Mouse (Mus musculus) gastrocnemius, postnatal 25 days (tissue): ENCODE results near the gene Ube2m. TPM values are rescaled to one million over a fixed set of nuclear protein-coding genes. Genes with fewer than 3 reads are reported as not detected.
A peak's percentile ranks its signal among the peaks of the same experiment; 100 is the strongest.
"Not testable (repeated sequence)": the region's sequence is repeated elsewhere in the genome, so short reads cannot be mapped to it uniquely, and the experiment has no call there.

ENCODE experiments used
- DNase-seq: peaks from one replicate; pipeline ENCODE4 v3.0.0; 2022
- long read RNA-seq, 2 experiments: library from polyadenylated mRNA; stranded (forward); transcript quantifications; one replicate each; pipeline ENCODE4 v2.0.0; 2021
- total RNA-seq, 2 experiments: library from RNA; stranded (reverse); gene quantifications; 1 replicate in 1 of 2; 2 replicates in 1 of 2; pipeline ENCODE4 v1.2.3; 2021

The Ube2m gene
- total RNA-seq: 100 to 1,000 TPM; 132 to 138 TPM
- long read RNA-seq, experiment 1, transcript Ube2m-201 (6 exons, 1,472 nt): major isoform, 417 of 436 reads
- long read RNA-seq, experiment 1, partial matches to known transcripts: 0 of 436 reads
- long read RNA-seq, experiment 1, other reads (novel, unspliced or antisense): 19 of 436 reads
- long read RNA-seq, experiment 2, transcript Ube2m-201 (6 exons, 1,472 nt): major isoform, 413 of 425 reads
- long read RNA-seq, experiment 2, partial matches to known transcripts: 2 of 425 reads
- long read RNA-seq, experiment 2, other reads (novel, unspliced or antisense): 9 of 425 reads

DNA sequence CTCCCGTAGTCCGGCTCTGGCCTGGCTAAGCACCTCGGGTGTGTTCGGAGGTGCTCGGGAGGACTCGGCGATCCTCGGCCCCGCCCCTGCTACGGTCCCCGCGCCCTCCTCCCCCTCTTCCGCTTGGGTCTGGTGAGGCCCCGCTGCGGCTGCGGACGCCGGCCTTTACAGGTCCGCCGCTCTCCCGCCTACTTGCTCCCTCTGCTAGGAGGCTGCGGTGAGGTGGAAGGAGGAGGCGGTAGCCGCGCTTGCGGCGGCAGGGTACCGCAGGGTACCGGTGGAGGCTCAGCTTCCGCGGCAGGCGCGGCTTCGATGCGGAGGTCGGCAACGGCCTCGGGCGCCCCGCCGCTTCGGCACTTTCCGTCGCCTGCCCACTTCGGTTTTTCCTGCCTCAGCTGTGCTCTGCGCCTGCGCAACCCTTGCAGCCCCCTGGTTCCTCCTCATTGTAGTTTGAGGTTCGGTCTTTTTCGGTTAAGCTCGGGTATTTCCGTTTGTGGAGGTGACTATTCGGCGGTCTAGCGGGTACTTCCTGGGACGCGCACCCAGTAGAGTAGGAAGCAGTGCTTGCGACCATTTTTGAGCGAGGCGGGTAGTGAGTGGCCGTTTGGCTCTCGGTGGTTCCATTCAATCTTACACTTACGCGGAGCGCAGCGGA is at the start of gene Ube2m:
Gene Ube2m, minus strand, starts transcription at position 375 of the 655 bp plus-strand sequence.
- DNase-seq: peak; percentile 97

DNA sequence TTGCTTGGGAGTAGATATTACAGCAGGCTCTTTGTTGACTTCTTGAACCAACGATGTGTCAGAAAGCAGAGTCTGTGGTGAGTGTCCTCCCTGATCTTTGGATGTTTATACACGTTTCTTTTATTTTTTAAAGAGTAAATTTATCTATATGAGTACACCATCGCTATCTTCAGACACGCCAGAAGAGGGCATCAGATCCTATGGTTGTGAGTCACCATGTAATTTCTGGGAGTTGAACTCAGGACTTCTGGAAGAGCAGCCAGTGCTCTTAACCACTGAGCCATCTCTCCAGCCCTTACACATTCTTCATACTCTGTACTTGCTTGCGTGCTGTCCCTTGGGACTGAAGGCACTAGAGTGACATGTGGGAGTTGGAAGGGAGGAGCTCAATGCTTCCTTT is 34.2 kb upstream of the Ube2m start:
- DNase-seq: no peak

DNA sequence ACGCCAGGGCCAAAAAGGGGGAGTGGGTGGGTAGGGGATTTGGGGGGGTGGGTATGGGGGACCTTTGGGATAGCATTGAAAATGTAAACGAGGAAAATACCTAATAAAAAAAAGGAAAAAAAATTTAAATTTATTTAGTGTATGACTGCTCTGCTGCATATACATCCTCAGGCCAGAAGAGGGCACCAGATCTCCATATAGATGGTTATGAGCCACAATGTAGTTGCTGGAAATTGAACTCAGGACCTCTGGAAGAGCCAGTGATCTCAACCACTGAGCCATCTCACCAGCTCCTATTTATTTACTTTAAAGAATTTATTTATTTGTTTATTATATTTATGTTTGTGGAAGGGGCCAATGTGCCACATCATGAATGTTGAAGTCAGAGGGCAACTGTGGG is 25.3 kb upstream of the Ube2m start:
- not testable (repeated sequence) for DNase-seq

DNA sequence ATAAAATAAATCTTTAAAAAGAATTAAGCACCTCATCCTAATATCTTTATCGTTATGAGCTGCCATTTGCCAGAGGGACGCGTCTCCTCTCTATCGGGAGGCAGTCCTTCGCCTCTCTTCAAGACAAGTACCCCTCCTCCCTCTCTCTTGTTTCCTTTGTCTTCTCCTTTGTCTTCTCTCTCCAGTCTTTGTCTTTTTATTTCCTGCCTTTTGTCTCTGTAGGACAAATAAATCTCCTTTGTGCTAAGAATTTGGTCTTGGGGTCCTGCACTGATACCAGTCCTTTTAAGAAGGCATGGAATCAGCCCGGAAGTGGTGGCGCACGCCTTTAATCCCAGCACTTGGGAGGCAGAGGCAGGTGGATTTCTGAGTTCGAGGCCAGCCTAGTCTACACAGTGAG is 21.5 kb upstream of the Ube2m start:
- no peak for DNase-seq

DNA sequence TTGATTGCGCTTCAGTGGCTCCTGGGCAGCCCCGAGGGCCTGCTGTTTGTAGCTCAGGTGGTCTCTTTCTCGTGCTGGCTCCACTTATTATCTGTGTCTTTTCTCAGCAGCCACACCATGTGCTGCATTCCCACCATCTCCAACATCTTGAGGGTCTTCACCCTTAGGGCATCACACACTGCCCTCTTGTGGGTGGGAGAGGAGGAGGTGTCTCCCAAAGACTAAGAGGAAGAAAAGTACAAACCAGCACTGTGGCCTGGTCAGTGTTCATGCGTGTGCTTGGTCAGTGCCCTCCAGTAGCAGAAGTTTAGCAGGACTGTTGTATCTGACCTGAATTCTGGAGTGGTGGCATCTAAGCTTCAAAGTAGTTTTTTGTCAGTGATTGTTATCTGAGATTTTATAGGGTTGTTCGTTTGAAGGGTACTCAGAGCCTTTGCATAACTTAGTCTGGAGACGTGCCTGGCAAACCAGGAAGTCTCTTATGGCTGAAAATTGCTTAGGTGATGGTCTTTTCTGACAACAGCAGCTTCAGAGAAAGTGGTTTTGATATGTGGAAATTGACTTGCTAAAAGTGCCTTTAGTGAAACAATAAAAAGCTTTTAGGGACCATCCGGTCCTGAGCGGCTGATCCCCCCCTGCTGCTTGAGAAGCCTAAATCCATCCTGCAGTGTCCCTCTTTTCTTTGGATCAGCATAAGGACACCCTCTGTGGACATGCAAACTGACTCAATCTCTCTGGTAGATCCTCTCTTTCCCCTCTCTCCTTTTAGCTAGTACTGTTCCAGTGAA is 19.0 kb upstream of the Ube2m start:
- no peak for DNase-seq

DNA sequence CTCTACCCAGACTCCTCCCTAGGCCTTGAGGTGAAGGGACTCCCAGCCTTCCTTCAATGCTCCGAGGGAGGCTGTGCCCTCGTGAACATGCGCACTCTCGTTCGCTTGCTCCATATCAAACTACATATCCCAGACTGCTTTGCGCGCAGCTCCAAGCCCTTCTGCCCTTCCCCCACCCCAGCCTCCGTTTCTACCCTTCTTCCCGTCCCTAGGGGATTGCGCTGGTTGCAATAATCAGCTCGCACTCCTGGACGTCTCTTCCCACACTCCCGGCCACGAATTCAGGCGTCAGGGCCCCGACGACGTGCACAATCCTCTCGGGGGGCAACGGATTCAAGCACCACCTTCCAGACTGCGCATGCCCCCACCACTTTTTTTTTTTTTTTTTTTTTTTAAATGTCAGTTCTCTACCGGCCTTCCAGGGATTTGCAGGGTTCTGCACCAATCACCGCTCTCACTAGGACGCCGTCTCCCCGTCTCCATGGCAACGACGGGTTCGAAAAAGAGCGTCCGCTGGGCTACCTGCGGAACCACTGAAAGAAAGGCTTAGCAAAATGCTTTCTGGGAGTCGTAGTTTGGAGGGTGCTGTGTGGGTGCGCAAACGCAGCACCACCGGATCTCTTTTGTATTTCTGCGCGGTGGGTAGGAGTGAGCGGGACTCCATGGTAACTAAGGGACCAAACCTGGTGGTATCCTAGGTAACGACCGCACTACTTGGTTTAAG is 16.4 kb upstream of the Ube2m start, which contains the start of gene Mzf1:
Gene Mzf1, minus strand, starts transcription at position 478 of the 724 bp plus-strand sequence.
- peak; percentile 90 for DNase-seq

DNA sequence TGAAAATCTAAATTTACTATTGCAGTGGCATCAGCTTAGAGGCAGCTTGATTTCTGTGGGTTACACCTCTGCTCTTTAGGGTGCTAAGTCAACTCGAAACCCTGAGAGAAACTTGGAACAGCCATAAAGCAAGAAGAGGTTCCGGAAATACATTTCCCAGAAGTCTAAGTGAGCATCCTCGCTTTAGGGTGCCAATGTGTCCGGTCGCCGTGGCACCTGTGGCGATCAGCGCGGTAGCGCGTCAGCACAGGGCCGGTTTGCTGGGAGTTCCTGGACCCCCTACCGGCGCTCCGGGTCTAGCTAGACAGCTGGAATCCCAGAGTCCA is 15.8 kb upstream of the Ube2m start:
- DNase-seq: no peak

DNA sequence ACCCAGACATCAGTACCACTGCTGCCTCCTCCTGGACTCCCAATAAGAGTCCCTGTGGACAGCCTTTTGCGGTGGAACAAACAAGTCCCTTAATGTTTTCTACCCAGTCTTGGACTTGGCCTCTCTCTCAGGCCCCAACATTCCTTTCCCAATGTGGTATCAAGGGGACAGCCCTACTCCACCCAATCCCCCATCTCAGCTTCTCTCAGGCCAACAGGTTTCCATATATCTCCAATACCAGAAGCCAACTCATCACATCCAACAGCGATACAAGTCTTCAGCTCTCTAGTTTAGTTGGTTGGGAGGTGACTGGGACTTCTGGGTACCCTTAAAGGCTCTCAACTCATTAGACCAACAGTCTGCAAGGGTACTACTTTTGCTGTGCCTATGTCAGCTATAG is 15.4 kb upstream of the Ube2m start:
- DNase-seq: no peak

DNA sequence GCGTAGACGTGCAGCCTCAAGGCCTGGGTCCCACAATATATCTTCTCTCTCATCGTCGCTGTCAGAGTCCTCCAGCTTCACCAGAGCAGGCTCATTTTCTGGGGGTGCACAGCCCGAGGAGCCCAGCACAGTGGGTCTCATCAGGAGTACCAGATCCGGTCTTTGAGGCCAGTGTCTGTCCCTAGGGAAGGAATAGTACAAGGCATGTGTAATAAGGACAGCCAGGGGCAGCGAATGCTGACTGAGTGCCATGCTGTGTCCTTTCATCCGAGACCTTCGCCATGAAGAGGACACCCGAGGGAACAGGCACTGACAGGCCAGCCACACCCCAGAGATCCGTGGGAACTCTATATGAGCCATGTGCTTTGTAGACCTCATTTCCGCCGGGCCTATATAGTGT is 14.9 kb upstream of the Ube2m start:
- no peak for DNase-seq

DNA sequence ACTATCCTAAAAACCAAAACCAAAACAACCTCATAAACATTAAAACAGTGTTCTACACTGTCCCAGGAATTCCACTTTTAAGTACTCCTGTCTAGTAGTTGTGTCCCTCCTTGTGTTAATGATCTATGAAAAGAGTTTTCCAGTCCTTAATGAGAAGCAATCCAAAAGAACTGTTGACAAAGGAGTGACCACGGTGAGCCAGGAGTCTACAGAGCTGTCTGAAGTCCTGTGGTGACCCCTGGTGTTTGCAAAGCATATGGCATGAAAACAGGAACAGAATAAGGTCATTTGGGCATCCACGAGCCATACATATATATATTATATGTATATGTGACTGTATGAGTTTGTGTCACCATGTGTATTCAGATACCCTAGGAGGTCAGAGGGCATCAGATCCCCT is 8.0 kb upstream of the Ube2m start:
- DNase-seq: no peak

DNA sequence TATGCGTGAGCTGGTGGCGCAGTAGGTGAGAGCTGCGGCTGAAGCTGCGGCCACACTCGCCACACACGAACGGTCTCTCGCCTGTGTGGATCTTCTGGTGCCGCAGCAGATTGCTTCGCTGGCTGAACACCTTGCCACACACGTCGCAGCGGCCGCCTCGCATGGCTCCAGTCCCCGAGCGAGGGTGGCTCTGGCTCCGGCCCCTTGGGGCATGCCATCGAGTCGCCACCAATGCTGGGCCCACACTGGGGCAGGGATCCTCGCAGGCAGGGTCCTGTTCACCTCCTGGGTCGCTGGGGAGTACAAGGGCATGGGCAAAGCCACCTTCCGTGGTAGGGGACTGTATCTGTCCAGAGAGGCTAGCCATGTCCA is 6.2 kb upstream of the Ube2m start:
- DNase-seq: no peak

DNA sequence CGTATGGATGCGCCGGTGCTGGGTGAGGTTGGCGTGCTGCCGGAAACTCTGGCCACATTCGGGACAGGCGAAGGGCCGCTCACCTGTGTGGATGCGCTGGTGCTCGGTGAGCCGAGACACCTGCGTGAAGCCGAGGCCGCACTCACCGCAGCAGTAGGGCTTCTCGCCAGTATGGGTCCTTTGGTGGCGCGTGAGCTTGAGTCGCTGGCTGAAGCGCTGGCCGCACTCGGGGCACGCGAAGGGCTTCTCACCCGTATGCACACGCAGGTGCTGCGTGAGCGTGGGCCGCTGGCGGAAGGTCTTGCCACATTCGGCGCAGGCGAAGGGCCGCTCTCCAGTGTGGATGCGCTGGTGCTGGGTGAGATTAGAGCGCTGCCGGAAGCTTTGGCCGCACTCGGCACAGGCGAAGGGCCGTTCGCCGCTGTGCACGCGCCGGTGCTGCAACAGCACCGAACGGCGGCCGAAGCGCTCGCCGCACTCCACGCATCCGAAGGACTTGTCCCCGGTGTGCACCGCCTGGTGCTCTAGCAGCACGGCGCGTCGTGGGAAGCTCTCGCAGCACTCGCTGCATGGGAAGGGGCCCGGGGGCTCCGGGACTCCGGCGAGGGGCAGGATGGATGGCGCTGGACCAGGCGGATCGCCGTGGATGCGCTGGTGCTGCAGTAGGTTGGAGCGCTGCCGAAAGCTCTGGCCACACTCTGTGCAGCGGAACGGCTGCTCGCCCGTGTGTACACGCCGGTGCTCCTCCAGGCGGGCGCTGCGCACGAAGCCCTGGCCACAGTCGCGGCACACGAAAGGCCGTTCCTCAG is 5.6 kb upstream of the Ube2m start:
- no peak for DNase-seq

DNA sequence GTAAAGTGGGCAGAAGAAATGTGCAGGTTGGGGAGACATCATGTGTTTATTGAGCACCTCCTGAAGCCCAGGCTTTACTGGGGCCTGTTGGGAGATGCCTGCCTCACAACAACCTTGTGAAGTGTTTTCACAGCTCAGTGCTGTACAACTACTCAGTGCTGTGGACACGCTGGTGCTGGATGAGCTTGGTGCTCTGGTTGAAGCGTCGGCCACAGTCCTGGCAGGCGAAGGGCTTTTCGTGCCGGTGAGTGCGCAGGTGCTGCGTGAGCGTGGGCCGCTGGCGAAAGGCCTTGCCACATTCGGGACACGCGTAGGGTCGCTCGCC is 5.0 kb upstream of the Ube2m start:
- DNase-seq: no peak

DNA sequence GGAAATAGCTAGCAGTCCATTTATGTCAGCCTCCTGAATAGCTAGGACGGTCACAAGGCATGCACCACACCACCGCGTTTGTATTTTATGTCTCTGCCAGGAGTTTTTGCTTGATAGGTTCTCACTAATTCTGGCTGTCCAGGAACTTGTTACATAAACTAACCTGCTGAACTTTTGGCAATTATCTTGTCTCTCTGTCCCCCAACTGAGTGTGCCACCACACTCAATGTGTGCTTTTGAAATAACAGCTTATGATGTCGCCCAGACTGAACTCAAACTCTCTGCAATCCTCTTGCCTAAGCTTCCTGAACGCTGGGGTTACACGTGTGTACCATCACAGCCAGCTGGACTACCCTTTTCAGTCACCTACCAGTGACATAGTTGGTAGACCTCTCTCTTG is 4.4 kb upstream of the Ube2m start:
- no peak for DNase-seq

DNA sequence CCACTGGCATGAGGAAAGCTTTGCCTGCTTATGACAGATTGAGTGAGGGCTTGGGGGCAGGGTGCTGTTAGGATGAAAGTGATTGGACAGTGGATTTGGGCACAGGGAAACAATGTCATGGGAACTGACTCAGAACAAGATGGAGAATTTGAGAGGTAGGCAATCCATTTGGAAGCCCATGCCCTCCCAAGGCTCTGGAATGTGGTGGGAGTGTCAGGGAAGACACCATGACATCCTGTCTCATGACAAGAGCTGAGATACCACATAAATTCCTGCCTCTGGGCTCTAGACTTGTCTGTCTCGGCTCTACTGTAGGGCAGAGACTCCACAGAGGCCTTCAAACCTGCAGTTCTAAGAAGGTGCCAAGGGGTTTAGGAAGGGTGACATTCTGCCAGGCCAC is 3.2 kb upstream of the Ube2m start:
- DNase-seq: no peak

DNA sequence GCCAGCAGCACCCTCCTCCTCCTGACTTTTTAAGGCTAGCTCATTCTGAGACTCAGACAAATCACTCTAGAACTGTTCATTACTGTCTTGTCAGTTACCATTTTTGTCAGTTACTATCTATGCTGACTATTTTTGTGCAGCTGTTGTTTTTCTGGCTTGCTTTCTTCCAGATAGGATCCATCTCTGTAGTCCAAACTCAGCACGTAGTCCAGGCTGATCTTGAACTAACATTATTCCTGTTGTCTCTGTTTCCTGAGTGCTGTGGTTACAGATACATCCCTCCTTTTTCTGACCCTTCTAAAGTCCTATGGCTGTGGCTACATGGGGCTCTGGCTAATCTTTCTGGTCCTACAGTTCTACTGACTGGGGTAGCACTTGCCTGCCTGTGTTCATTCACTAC is 1.1 kb upstream of the Ube2m start:
- no peak for DNase-seq

DNA sequence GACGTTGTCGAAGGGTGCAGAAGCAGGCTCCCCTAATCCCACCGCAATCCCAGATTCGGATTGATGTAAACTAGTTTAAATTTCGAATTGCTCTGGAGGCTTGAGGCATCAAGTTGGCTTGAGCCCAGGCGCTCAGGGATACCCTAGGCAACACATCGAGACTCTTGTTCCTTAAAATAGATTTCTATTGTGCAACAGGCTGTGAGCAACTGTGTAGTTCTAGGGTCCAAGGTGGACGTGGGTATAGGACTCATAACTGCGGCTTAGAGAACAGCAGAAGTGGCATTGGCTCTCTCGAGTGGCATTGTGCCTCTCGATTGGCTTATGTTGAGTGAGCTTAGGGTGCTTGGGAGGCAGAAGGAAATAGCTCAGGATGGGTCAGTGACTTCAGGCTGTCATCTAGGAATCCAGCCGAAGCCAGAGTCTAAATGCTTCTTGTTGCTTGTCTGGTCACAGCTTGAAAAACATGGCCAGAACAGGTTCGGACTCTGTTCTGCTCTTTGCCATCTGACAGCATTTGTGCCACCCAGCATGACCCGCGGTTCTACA is 620 bp upstream of the Ube2m start:
- DNase-seq: no peak

DNA sequence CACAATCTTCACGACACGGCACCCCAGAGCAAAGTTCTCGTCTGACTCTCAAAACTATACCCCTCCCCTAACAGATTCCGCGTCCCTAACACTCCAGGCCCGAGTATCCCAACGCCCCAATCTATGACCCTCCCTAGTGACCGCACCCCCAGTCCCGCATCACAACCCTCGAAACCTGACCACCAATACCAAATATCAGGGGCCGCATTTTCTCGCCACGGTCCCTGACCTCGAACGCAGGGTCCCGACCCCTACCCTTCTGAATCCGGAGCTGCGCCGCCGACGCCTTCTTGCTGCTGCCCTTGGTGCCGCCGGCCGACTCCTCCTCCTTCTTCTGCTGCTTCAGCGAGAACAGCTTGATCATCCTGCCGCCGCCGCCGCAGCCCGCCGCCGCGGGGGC is 709 bp downstream of the Ube2m start:
- no peak for DNase-seq

DNA sequence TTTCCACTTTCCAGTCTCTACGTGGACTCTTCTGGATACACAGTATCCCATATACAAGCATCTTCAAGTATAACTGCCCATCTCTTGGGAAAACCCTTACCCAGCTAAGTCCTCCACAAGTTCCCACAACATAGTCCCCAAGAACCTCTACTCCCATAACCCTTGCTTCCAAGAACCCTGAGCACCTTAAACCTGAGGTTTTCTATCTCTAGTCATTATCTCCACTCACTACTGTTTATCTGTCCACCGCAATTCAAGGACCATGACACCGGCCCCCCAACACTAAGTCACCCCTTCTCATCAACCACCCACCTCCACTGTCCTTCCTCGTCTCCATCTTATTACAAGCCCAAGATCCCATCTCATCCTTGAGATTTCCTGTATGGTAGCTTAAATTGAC is 1.3 kb downstream of the Ube2m start:
- no peak for DNase-seq

DNA sequence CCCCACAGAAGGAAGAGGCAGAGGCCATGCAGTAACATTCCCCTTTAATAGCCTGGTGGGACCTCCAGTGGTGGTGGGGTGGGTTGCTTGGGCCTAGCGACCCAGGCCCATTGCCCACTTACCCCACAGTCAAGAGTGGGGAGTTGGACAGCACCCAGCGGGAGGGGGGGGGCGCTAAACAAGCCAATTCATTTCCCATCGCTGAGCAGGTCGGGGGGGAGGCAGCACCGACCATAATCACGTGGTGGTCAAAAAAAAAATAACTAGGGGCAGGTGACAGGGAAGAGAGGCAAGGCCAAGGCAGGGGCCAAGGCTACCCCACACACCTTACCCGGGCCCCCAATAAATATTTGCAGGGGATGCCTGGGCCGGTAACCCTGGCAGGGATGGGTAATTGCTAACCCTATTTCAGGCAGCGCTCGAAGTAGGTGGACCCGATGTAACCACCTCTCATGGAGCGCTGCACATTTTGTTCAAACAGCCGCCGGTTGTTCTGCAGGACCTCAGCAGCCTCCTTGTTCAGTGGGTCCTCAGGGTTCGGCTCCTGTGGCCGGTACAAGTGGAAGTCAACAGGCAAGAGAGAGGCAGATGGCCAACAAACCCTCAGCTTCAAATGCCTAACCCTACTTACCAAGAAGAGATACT is 2.7 kb downstream of the Ube2m start:
- DNase-seq: no peak
